Mouse (Mus musculus) stomach, embryonic 16.5 days (tissue): Measurements from ENCODE around the gene Il1rap. TPM values are rescaled to one million over a fixed set of nuclear protein-coding genes. Genes with fewer than 3 reads are reported as not detected.

Experiments used
- ATAC-seq: fragments of 200-750 bp; cut with Nextera tagmentation; 2 replicates; pipeline ENCODE4 v1.8.0; 2017; ENCODE audit warnings: moderate number of reproducible peaks, moderate TSS enrichment; ENCODE audit not compliant: insufficient read depth, low FRiP score
- H3K27ac ChIP-seq: fragments of 300-500 bp; sonication (generic); 2 replicates; pipeline ENCODE4 v1.5.1; 2014; ENCODE audit warnings: low read length
- H3K27me3 ChIP-seq: fragments of 300-500 bp; sonication (generic); 2 replicates; pipeline ENCODE4 v1.6.1; 2014; ENCODE audit warnings: low read length, control low read depth, mixed read lengths; ENCODE audit not compliant: control insufficient read depth, insufficient read depth
- H3K36me3 ChIP-seq: fragments of 300-500 bp; sonication (generic); 2 replicates; pipeline ENCODE4 v1.6.1; 2014; ENCODE audit warnings: low read length; ENCODE audit not compliant: control insufficient read depth, insufficient read depth
- H3K4me1 ChIP-seq: fragments of 300-500 bp; sonication (generic); 2 replicates; pipeline ENCODE4 v1.6.1; 2014; ENCODE audit warnings: low read length, control low read depth, mixed read lengths; ENCODE audit not compliant: control insufficient read depth, insufficient read depth
- H3K4me2 ChIP-seq: fragments of 300-500 bp; sonication (generic); 2 replicates; pipeline ENCODE4 v1.6.1; 2014; ENCODE audit warnings: low read depth, low read length, mixed read lengths
- H3K4me3 ChIP-seq: fragments of 300-500 bp; sonication (generic); replicated peaks from 2 replicates; pipeline ENCODE4 v1.5.1; 2014; ENCODE audit warnings: mild to moderate bottlenecking, low read length
- H3K9ac ChIP-seq: fragments of 300-500 bp; sonication (generic); 2 replicates; pipeline ENCODE4 v1.6.1; 2014; ENCODE audit warnings: low read length
- H3K9me3 ChIP-seq: fragments of 300-500 bp; sonication (generic); replicated peaks from 2 replicates; pipeline ENCODE4 v1.6.1; 2016; ENCODE audit warnings: low read length, control low read depth; ENCODE audit not compliant: control insufficient read depth
- WGBS: fragments of 180-500 bp; shearing (Covaris S2); extraction: QIAGEN DNeasy Blood & Tissue Kit; methylation state at CpG from one replicate; pipeline ENCODE4 v1.1.7; 2014; 5-methylcytosine and 5-hydroxymethylcytosine counted together
- polyA plus RNA-seq: library from polyadenylated mRNA; unstranded; fragments of >200 nt; fragmentation: Nextera tagmentation; extraction: Ambion mirVana; gene quantifications from 2 replicates; pipeline ENCODE4 v1.2.1, GENCODE M21; 2015

Gene Il1rap
- polyA plus RNA-seq, 1 experiment from 2014 or later: 9.0 TPM

- no peak for ATAC-seq
- no peak overlapping the region for H3K27ac ChIP-seq
- no peak overlapping the region for H3K4me2 ChIP-seq
- H3K36me3 ChIP-seq: no peaks in the 10 kb centered on the region
- H3K4me1 ChIP-seq: no peaks in the 10 kb centered on the region
- no peak overlapping the region for H3K9ac ChIP-seq
- no peak overlapping the region for H3K4me3 ChIP-seq
- H3K9me3 ChIP-seq: no peaks in the 10 kb centered on the region
- 76% methylated on average over 8 of the region's 8 CpGs for WGBS
- no peaks in the 10 kb centered on the region for H3K27me3 ChIP-seq
Observed at GRCm38 (mm10) chr16:26700440-26701103, 119.1 kb downstream of the Il1rap start.

- Histone ChIP-seq H3K4me2 (no peak overlapping the region), H3K27ac (no peak overlapping the region), H3K4me1 (no peaks in the 10 kb centered on the region), H3K27me3 (no peaks in the 10 kb centered on the region), H3K4me3 (no peak overlapping the region), H3K36me3 (no peaks in the 10 kb centered on the region), H3K9me3 (no peaks in the 10 kb centered on the region), H3K9ac (no peak overlapping the region)
- no peak for ATAC-seq
- WGBS: 73% methylated on average over 6 of the region's 6 CpGs
Observed at GRCm38 (mm10) chr16:26705658-26706371, 124.3 kb downstream of the Il1rap start.

GRCm38 (mm10) chr16:26706503-26706902 lies 125.0 kb downstream of the Il1rap start:
- H3K36me3 ChIP-seq: no peaks in the 10 kb centered on the region
- H3K4me2 ChIP-seq: no peak overlapping the region
- H3K4me1 ChIP-seq: no peaks in the 10 kb centered on the region
- no peaks in the 10 kb centered on the region for H3K27me3 ChIP-seq
- H3K9me3 ChIP-seq: no peaks in the 10 kb centered on the region
- H3K9ac ChIP-seq: no peak overlapping the region
- 61% methylated on average over 2 of the region's 2 CpGs for WGBS
- no peak overlapping the region for H3K4me3 ChIP-seq
- H3K27ac ChIP-seq: no peak overlapping the region
- no peak for ATAC-seq

DNA sequence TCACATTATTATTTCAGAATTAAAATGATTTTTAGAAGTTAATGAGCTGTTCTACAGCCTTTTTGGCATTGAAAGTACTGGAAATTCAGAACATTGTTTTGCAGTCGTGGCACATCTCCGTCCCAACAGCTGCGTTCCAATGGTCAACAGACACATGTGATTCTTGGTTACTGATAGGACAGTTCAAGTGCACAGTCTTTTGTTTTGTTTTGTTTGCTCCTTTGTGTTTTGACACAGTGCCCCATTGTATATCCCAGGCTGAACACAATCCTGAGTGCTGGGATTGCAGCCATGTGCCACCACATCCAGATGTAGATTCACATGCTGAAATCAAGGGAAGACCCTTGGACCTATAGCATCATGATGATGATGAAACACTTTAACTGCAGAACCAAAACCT lies 129.4 kb downstream of the Il1rap start:
- 84% methylated on average over 3 of the region's 3 CpGs for WGBS
- no peak for ATAC-seq
- H3K9ac ChIP-seq: no peak overlapping the region

GRCm38 (mm10) chr16:26713538-26714316 lies 132.2 kb downstream of the Il1rap start:
- no peaks in the 10 kb centered on the region for H3K27me3 ChIP-seq
- H3K4me1 ChIP-seq: no peaks in the 10 kb centered on the region
- WGBS: 81% methylated on average over 5 of the region's 5 CpGs
- no peak for ATAC-seq
- no peak overlapping the region for H3K4me3 ChIP-seq
- no peak overlapping the region for H3K9ac ChIP-seq
- no peak overlapping the region for H3K4me2 ChIP-seq
- no peaks in the 10 kb centered on the region for H3K36me3 ChIP-seq
- no peak overlapping the region for H3K27ac ChIP-seq
- no peaks in the 10 kb centered on the region for H3K9me3 ChIP-seq

More for the DNA sequence above, 129.4 kb downstream of the Il1rap start:
- no peaks in the 10 kb centered on the region for H3K9me3 ChIP-seq
- no peak overlapping the region for H3K27ac ChIP-seq
- H3K36me3 ChIP-seq: no peaks in the 10 kb centered on the region
- no peaks in the 10 kb centered on the region for H3K27me3 ChIP-seq
- H3K4me2 ChIP-seq: no peak overlapping the region
- no peak overlapping the region for H3K4me3 ChIP-seq
- H3K4me1 ChIP-seq: no peaks in the 10 kb centered on the region

DNA sequence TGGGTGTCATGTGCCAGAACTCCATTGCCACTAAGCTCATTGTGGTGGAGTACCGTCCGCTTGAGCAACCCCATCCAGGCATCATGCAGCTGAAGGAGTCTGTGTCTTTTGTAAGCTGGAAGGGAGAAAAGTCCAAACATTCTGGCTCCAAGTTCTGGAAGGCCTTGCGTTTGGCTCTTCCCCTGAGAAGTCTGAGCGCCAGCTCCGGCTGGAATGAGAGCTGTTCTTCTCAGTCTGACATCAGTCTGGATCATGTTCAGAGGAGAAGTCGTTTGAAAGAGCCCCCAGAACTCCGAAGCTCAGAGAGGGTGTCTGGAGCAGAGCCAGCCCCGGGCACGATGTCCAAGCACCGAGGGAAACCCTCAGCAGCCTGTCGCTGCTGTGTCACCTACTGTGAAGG lies 141.0 kb downstream of the Il1rap start:
- Histone ChIP-seq H3K4me2 (no peak overlapping the region), H3K36me3 (no peaks in the 10 kb centered on the region), H3K27ac (no peak overlapping the region), H3K9me3 (no peaks in the 10 kb centered on the region), H3K27me3 (no peaks in the 10 kb centered on the region), H3K4me1 (no peaks in the 10 kb centered on the region; the same call in 1 of the 2 replicates), H3K4me3 (no peak overlapping the region), H3K9ac (no peak overlapping the region)
- no peak for ATAC-seq
- 76% methylated on average over 11 of the region's 11 CpGs for WGBS

DNA sequence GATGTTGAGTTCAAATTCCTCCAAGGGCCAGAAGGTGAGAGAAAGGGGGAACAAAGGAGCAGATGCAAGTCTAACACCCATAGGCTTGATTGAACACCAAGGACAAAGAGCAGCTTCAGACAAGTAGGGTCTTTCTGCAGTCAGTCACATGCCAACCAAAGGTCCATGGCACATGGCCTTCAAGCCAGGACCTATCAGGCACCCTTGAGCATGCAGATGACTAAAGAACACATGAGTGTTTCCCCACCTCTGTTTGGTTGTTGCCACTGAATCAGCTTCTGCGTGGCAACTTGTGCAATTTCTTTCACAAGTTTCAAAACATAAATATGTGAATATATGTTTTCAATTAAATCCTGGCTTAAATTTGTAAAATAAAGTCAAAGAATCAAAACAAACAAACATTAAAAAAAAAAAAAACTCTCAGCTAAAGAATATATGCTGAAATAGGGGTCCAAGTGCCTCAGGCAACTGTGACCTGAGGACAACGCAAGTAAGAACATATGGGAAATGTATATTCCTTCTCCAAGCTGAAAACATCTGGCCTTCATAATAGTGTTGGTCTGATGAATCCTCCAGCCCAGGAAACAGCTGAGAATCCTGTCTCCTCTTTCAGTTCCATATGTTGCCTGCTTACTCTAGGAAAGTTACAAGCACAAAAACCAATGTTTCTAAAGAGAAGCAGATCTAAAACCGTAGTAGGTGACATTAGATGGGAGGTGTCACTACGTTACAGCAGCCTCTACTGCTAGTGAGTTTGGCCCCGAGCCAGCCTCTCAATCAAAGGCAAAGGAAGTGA lies 142.6 kb downstream of the Il1rap start:
- no peaks in the 10 kb centered on the region for H3K9me3 ChIP-seq
- 50% methylated on average over 5 of the region's 5 CpGs for WGBS
- H3K4me3 ChIP-seq: no peak overlapping the region
- H3K4me1 ChIP-seq: no peaks in the 10 kb centered on the region; the same call in 1 of the 2 replicates
- no peaks in the 10 kb centered on the region for H3K27me3 ChIP-seq
- H3K9ac ChIP-seq: no peak overlapping the region
- no peak overlapping the region for H3K4me2 ChIP-seq
- no peak overlapping the region for H3K27ac ChIP-seq
- no peak for ATAC-seq
- no peaks in the 10 kb centered on the region for H3K36me3 ChIP-seq

- H3K27me3 ChIP-seq: no peaks in the 10 kb centered on the region
- ATAC-seq: no peak
- 58% methylated on average over 3 of the region's 3 CpGs for WGBS
- no peak overlapping the region for H3K4me3 ChIP-seq
- H3K27ac ChIP-seq: no peak overlapping the region
- no peaks in the 10 kb centered on the region for H3K9me3 ChIP-seq
- no peaks in the 10 kb centered on the region for H3K36me3 ChIP-seq
- H3K4me2 ChIP-seq: no peak overlapping the region
- no peak overlapping the region for H3K9ac ChIP-seq
- no peaks in the 10 kb centered on the region; the same call in 1 of the 2 replicates for H3K4me1 ChIP-seq
Observed at GRCm38 (mm10) chr16:26728139-26728538, 146.6 kb downstream of the Il1rap start.
